ENCODE assay signal across 31 mouse cellular contexts in genomic region chr6:9133589-9134279, GRCm38 (mm10).
DNase-seq lines count a peak whose midpoint lies in the region; ATAC-seq lines count a peak whose summit lies in the region.
"Had no signal": no experiment of that assay in that cellular context is flagged by ENCODE, and none has a peak within 500 bp of the region (broad histone marks: within the 10 kb centered on the region; RNA-seq: fewer than 3 reads in every experiment).

No protein-coding gene starts in this region.

- no peaks in the 10 kb centered on the region for H3K9me3 ChIP-seq in forebrain, embryonic 14.5 days (replicated peaks; ENCODE audit: control insufficient read depth, low read length)
- no peaks in the 10 kb centered on the region for H3K9me3 ChIP-seq in forebrain, embryonic 11.5 days (ENCODE audit: control insufficient read depth, low read length)
- H3K9me3 ChIP-seq in midbrain, embryonic 13.5 days, result no peaks in the 10 kb centered on the region
- H3K9me3 ChIP-seq in midbrain, embryonic 10.5 days (replicated peaks), result no peaks in the 10 kb centered on the region
- H3K9me3 ChIP-seq: embryonic facial prominence, embryonic 10.5 days; embryonic facial prominence, embryonic 13.5 days; G1E; heart, embryonic 10.5 days; heart, embryonic 13.5 days had no signal

- WGBS in forebrain, embryonic 14.5 days, result 60% methylated on average over 3 of the region's 3 CpGs
- 75% methylated on average over 3 of the region's 3 CpGs for WGBS in forebrain, embryonic 11.5 days
- WGBS in midbrain, embryonic 13.5 days, result 68% methylated on average over 3 of the region's 3 CpGs
- WGBS in midbrain, embryonic 10.5 days, result 77% methylated on average over 3 of the region's 3 CpGs

- no peak overlapping the region for H3K9ac ChIP-seq in forebrain, embryonic 14.5 days (ENCODE audit: low read length)
- H3K9ac ChIP-seq in forebrain, embryonic 11.5 days (ENCODE audit: low read length), result no peak overlapping the region
- H3K9ac ChIP-seq in midbrain, embryonic 13.5 days (replicated peaks), result no peak overlapping the region
- H3K9ac ChIP-seq: embryonic facial prominence, embryonic 13.5 days; heart, embryonic 13.5 days; hindbrain, embryonic 14.5 days had no signal

- DNase-seq in forebrain, embryonic 14.5 days (ENCODE audit: low spot score), result peak; percentile 46
- no peak for DNase-seq in forebrain, embryonic 11.5 days (ENCODE audit: low spot score)
- DNase-seq in midbrain, embryonic 10.5 days (ENCODE audit: low spot score), result no peak
- peak; percentile 2 for DNase-seq in R1 (ENCODE audit: low read depth, low spot score)
- DNase-seq: adrenal gland, adult 2 months; adrenal gland, postnatal 14 days; B cell, adult 2 months; cerebellum, adult 11-12 months; cerebellum, adult 8-10 months; cerebellum, postnatal 10 days; cerebellum, postnatal 36 days; embryo, embryonic 11 days; gastrocnemius, postnatal 10 days; gastrocnemius, postnatal 36 days; heart, adult 2 months; heart, postnatal 14 days; heart, postnatal 4 days; kidney, adult 18-20 months had no signal

- H3K27ac ChIP-seq in forebrain, embryonic 14.5 days (ENCODE audit: low read depth, low read length), result no peak overlapping the region; the same call in 1 of the 2 replicates
- no peak overlapping the region for H3K27ac ChIP-seq in forebrain, embryonic 11.5 days (ENCODE audit: low read depth, low read length)
- no peak overlapping the region for H3K27ac ChIP-seq in midbrain, embryonic 13.5 days
- H3K27ac ChIP-seq in midbrain, embryonic 10.5 days (replicated peaks), result no peak overlapping the region
- H3K27ac ChIP-seq: embryonic facial prominence, embryonic 10.5 days; embryonic facial prominence, embryonic 13.5 days; heart, adult 2 months; heart, embryonic 10.5 days; heart, embryonic 13.5 days; hindbrain, embryonic 14.5 days; hindbrain, postnatal 0 days had no signal

- no peaks in the 10 kb centered on the region for H3K27me3 ChIP-seq in forebrain, embryonic 14.5 days (replicated peaks; ENCODE audit: control insufficient read depth, insufficient read depth, low read length)
- no peaks in the 10 kb centered on the region for H3K27me3 ChIP-seq in forebrain, embryonic 11.5 days (ENCODE audit: control insufficient read depth, insufficient read depth, low read length)
- H3K27me3 ChIP-seq in midbrain, embryonic 13.5 days, result no peaks in the 10 kb centered on the region
- no peaks in the 10 kb centered on the region for H3K27me3 ChIP-seq in midbrain, embryonic 10.5 days (ENCODE audit: low read depth, poor library complexity, severe bottlenecking)
- H3K27me3 ChIP-seq: CH12.LX; embryonic facial prominence, embryonic 13.5 days; heart, embryonic 13.5 days had no signal

- H3K4me2 ChIP-seq in forebrain, embryonic 14.5 days (ENCODE audit: low read length), result no peak overlapping the region
- H3K4me2 ChIP-seq in forebrain, embryonic 11.5 days (ENCODE audit: low read depth, low read length, severe bottlenecking), result no peak overlapping the region
- no peak overlapping the region for H3K4me2 ChIP-seq in midbrain, embryonic 13.5 days (replicated peaks)
- H3K4me2 ChIP-seq: embryonic facial prominence, embryonic 13.5 days; heart, embryonic 13.5 days; hindbrain, embryonic 14.5 days had no signal

- no peaks in the 10 kb centered on the region for H3K36me3 ChIP-seq in forebrain, embryonic 14.5 days (ENCODE audit: control insufficient read depth, insufficient read depth, low read length)
- no peaks in the 10 kb centered on the region for H3K36me3 ChIP-seq in forebrain, embryonic 11.5 days (ENCODE audit: control insufficient read depth, insufficient read depth, low read length)
- H3K36me3 ChIP-seq in midbrain, embryonic 13.5 days, result no peaks in the 10 kb centered on the region
- no peaks in the 10 kb centered on the region for H3K36me3 ChIP-seq in midbrain, embryonic 10.5 days
- H3K36me3 ChIP-seq: embryonic facial prominence, embryonic 10.5 days; embryonic facial prominence, embryonic 13.5 days; G1E; heart, embryonic 10.5 days; heart, embryonic 13.5 days had no signal

- ATAC-seq in forebrain, embryonic 14.5 days, result peak; percentile 66
- no peak for ATAC-seq in forebrain, embryonic 11.5 days (replicated peaks; ENCODE audit: low FRiP score)
- 0 out of 2 replicates have a peak, but pooled peaks have one; percentile 27 for ATAC-seq in midbrain, embryonic 13.5 days
- ATAC-seq in erythroblast, adult 5-6 weeks (replicated peaks; ENCODE audit: low FRiP score, poor library complexity, severe bottlenecking), result no peak
- ATAC-seq: hindbrain, postnatal 0 days; inflammation-experienced regulatory T-cells, adult 6 months; intestine, embryonic 16.5 days; Patski had no signal

- H3K4me3 ChIP-seq in forebrain, embryonic 14.5 days (ENCODE audit: low read depth, low read length), result no peak overlapping the region
- no peak overlapping the region for H3K4me3 ChIP-seq in forebrain, embryonic 11.5 days (ENCODE audit: low read depth, low read length)
- no peak overlapping the region for H3K4me3 ChIP-seq in midbrain, embryonic 13.5 days (replicated peaks)
- H3K4me3 ChIP-seq in midbrain, embryonic 10.5 days, result no peak overlapping the region
- H3K4me3 ChIP-seq: embryonic facial prominence, embryonic 10.5 days; embryonic facial prominence, embryonic 13.5 days; heart, adult 2 months; heart, embryonic 10.5 days; heart, embryonic 13.5 days had no signal

- no peaks in the 10 kb centered on the region for H3K4me1 ChIP-seq in forebrain, embryonic 14.5 days (ENCODE audit: control insufficient read depth, insufficient read depth, low read length)
- no peaks in the 10 kb centered on the region for H3K4me1 ChIP-seq in forebrain, embryonic 11.5 days (replicated peaks; ENCODE audit: control insufficient read depth, insufficient read depth, low read length)
- peaks cover 4% of the 10 kb centered on the region; the same call in 1 of the 2 replicates for H3K4me1 ChIP-seq in midbrain, embryonic 13.5 days (replicated peaks)
- no peaks in the 10 kb centered on the region for H3K4me1 ChIP-seq in midbrain, embryonic 10.5 days
- H3K4me1 ChIP-seq: embryonic facial prominence, embryonic 10.5 days; embryonic facial prominence, embryonic 13.5 days; heart, embryonic 10.5 days; heart, embryonic 13.5 days had no signal

Comparison
In these comparisons a context has a peak if more than half of its experiments do, and no peak if none do; other contexts are left out.
1. ATAC-seq: peak in forebrain, embryonic 14.5 days (single experiment) and midbrain, embryonic 13.5 days (single experiment); none in forebrain, embryonic 11.5 days (single experiment) and erythroblast, adult 5-6 weeks (single experiment).
2. DNase-seq: peak in forebrain, embryonic 14.5 days (single experiment) and R1 (single experiment); none in forebrain, embryonic 11.5 days (single experiment) and midbrain, embryonic 10.5 days (single experiment).